In the genomic region with DNA sequence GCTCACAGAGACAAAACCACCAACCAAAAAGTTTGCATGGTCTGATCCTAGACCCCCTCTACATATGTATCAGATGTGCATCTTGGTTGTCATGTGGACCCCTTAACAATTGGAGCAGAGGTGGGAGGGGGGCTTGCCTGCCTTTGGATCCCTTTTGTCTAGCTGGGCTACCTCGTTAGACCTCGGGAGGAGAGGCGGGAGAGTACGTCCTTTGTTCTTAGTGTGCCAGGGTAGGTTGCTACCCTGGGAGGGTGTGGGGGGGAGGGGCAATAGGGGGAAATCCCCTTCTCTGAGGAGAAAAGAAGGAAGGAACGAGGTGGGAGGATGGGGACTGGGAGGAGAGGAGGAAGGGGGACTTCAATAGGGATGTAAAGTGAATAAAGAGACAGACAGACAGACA, we compare ENCODE assay signal across 30 mouse cellular contexts. TPM values are rescaled to one million over a fixed set of nuclear protein-coding genes. Genes with fewer than 3 reads are reported as not detected.
A peak's percentile ranks its signal among the peaks of the same experiment; 100 is the strongest.
DNase-seq lines count a peak whose midpoint lies in the region; ATAC-seq and TF ChIP-seq lines count a peak whose summit lies in the region.
"Had no signal": no experiment of that assay in that cellular context is flagged by ENCODE, and none has a peak within 500 bp of the region (broad histone marks: within the 10 kb centered on the region; RNA-seq: fewer than 3 reads in every experiment).

No protein-coding gene starts in this region.

- dilution Hi-C loops in CH12.LX (cut with MboI; ENCODE audit: extremely low pct_ligation_motif_present, extremely low pct_unique_long_range_greater_than_20kb, low sequenced_read_pairs): no loop called here

- H3K27ac ChIP-seq in midbrain, embryonic 10.5 days (replicated peaks): peak overlapping the region; percentile 61
- H3K27ac ChIP-seq in midbrain, postnatal 0 days (ENCODE audit: low read depth, low read length): no peak overlapping the region
- H3K27ac ChIP-seq in CH12.LX (ENCODE audit: insufficient read depth, low read depth): no peak overlapping the region
- H3K27ac ChIP-seq: embryonic facial prominence, embryonic 10.5 days; embryonic facial prominence, embryonic 13.5 days; hindbrain, embryonic 14.5 days; intestine, embryonic 15.5 days had no signal

- TF ChIP-seq EP300 in CH12.LX (IDR thresholded peaks at IDR 0.05; ENCODE audit: low read length): no peak

- H3K27me3 ChIP-seq in midbrain, embryonic 10.5 days (ENCODE audit: low read depth, poor library complexity, severe bottlenecking): no peaks in the 10 kb centered on the region
- no peaks in the 10 kb centered on the region for H3K27me3 ChIP-seq in midbrain, postnatal 0 days (ENCODE audit: insufficient read depth, low read length)
- no peaks in the 10 kb centered on the region for H3K27me3 ChIP-seq in CH12.LX (replicated peaks)
- H3K27me3 ChIP-seq: embryonic facial prominence, embryonic 13.5 days; intestine, embryonic 15.5 days had no signal

- no peak overlapping the region for H3K4me2 ChIP-seq in midbrain, postnatal 0 days (ENCODE audit: low read depth, low read length, poor library complexity, severe bottlenecking)
- H3K4me2 ChIP-seq in CH12.LX (ENCODE audit: insufficient read depth, low read depth, poor library complexity, severe bottlenecking): peak overlapping the region; percentile 16
- H3K4me2 ChIP-seq: embryonic facial prominence, embryonic 13.5 days; heart, embryonic 11.5 days; hindbrain, embryonic 14.5 days; intestine, embryonic 15.5 days had no signal

- no peak for TF ChIP-seq RAD21 in CH12.LX (IDR thresholded peaks at IDR 0.05; ENCODE audit: low read depth, low read length)

- intact Hi-C loops in heart, postnatal 10 days (cut with DNase I): no loop called here

- no peaks in the 10 kb centered on the region; the same call in 1 of the 2 replicates for H3K79me2 ChIP-seq in CH12.LX (replicated peaks; ENCODE audit: control insufficient read depth, extremely low read depth, insufficient read depth, poor library complexity, severe bottlenecking)

- in situ Hi-C loops in CH12.LX (cut with MboI; ENCODE audit: low pct_ligation_motif_present, low pct_unique_long_range_greater_than_20kb, low sequenced_read_pairs): no loop called here

- no peak overlapping the region for H3K4me3 ChIP-seq in midbrain, embryonic 10.5 days
- no peak overlapping the region for H3K4me3 ChIP-seq in midbrain, postnatal 0 days (ENCODE audit: low read depth, low read length)
- no peak overlapping the region for H3K4me3 ChIP-seq in CH12.LX (replicated peaks in 1 of 3; ENCODE audit: low read depth in 2 of 3, low read length in 2 of 3, poor library complexity in 1 of 3)
- H3K4me3 ChIP-seq: embryonic facial prominence, embryonic 10.5 days; embryonic facial prominence, embryonic 13.5 days; erythroblast, embryonic 14.5 days; intestine, embryonic 15.5 days had no signal

- peaks cover 11% of the 10 kb centered on the region for H3K4me1 ChIP-seq in midbrain, embryonic 10.5 days
- H3K4me1 ChIP-seq in midbrain, postnatal 0 days (ENCODE audit: insufficient read depth, low read length): no peaks in the 10 kb centered on the region
- H3K4me1 ChIP-seq in CH12.LX (ENCODE audit: control insufficient read depth in 1 of 2, insufficient read depth in 2 of 2): peaks cover 6 to 24% of the 10 kb centered on the region in 2 experiments
- H3K4me1 ChIP-seq: intestine, embryonic 15.5 days had no signal

- no peak overlapping the region for H3K9ac ChIP-seq in midbrain, postnatal 0 days (replicated peaks; ENCODE audit: low read length, poor library complexity, severe bottlenecking)
- H3K9ac ChIP-seq in CH12.LX (ENCODE audit: insufficient read depth, low read depth): no peak overlapping the region
- H3K9ac ChIP-seq: embryonic facial prominence, embryonic 13.5 days; hindbrain, embryonic 14.5 days; intestine, embryonic 15.5 days had no signal

- 7% methylated on average over 5 of the region's 5 CpGs for WGBS in midbrain, embryonic 10.5 days
- WGBS in midbrain, postnatal 0 days: 10% methylated on average over 5 of the region's 5 CpGs

- no peak for TF ChIP-seq POLR2A in CH12.LX (IDR thresholded peaks at IDR 0.05; ENCODE audit: low read depth, low read length)

- no peak for TF ChIP-seq CTCF in midbrain, postnatal 0 days (IDR thresholded peaks at IDR 0.05)
- TF ChIP-seq CTCF in CH12.LX (conservative IDR thresholded peaks at IDR 0.05 in 1 of 2, IDR thresholded peaks at IDR 0.05 in 1 of 2; ENCODE audit: low read depth in 2 of 2, low read length in 2 of 2): no peak

- no peaks in the 10 kb centered on the region for H3K36me3 ChIP-seq in midbrain, embryonic 10.5 days
- no peaks in the 10 kb centered on the region for H3K36me3 ChIP-seq in midbrain, postnatal 0 days (ENCODE audit: insufficient read depth, low read length)
- no peaks in the 10 kb centered on the region for H3K36me3 ChIP-seq in CH12.LX (replicated peaks in 1 of 2; ENCODE audit: control insufficient read depth in 1 of 2, insufficient read depth in 1 of 2, low read length in 1 of 2)
- H3K36me3 ChIP-seq: embryonic facial prominence, embryonic 10.5 days; embryonic facial prominence, embryonic 13.5 days; G1E; intestine, embryonic 15.5 days had no signal

- no peak for ATAC-seq in midbrain, postnatal 0 days (ENCODE audit: low FRiP score)
- no peak for ATAC-seq in inflammation-experienced regulatory T-cells, adult 6 months
- ATAC-seq: activated CD4-positive, CD25-positive, alpha-beta regulatory T cell, adult 4 months; CD4-positive, CD25-positive, alpha-beta regulatory T cell, adult 4 months; forebrain, embryonic 16.5 days; intestine, embryonic 15.5 days; Patski had no signal

- DNase-seq in heart, adult 11 months: peak; percentile 24
- no peak for DNase-seq in heart, postnatal 10 days
- DNase-seq in midbrain, embryonic 10.5 days (ENCODE audit: low spot score): no peak
- DNase-seq in midbrain, postnatal 0 days (ENCODE audit: low spot score): no peak
- DNase-seq in CH12.LX (ENCODE audit: extremely low read depth): peak; percentile 17
- peak; percentile 52 for DNase-seq in ES-CJ7 (ENCODE audit: low read depth, low spot score)
- DNase-seq in urinary bladder, postnatal 4 days (ENCODE audit: low spot score in 2 of 2): no peak
- DNase-seq: adrenal gland, adult 8-10 months; adrenal gland, postnatal 25 days; cerebellum, adult 11-12 months; cerebellum, adult 8-10 months; cerebellum, postnatal 10 days; cerebellum, postnatal 36 days; embryo, embryonic 11 days; gastrocnemius, postnatal 10 days; gastrocnemius, postnatal 36 days; heart, postnatal 36 days had no signal

- H3K9me3 ChIP-seq in midbrain, embryonic 10.5 days (replicated peaks): no peaks in the 10 kb centered on the region
- no peaks in the 10 kb centered on the region for H3K9me3 ChIP-seq in midbrain, postnatal 0 days (ENCODE audit: low read length)
- H3K9me3 ChIP-seq in CH12.LX (replicated peaks; ENCODE audit: low read length): no peaks in the 10 kb centered on the region
- H3K9me3 ChIP-seq: embryonic facial prominence, embryonic 10.5 days; embryonic facial prominence, embryonic 13.5 days; G1E; intestine, embryonic 15.5 days had no signal

TF ChIP-seq in CH12.LX, 34 proteins besides CTCF, POLR2A, EP300 and RAD21:
- TF ChIP-seq CHD1 (IDR thresholded peaks at IDR 0.05; ENCODE audit: low read depth, low read length): no peak
- no peak for TF ChIP-seq ELF1 (IDR thresholded peaks at IDR 0.05; ENCODE audit: low read depth, low read length)
- TF ChIP-seq GABPA (IDR thresholded peaks at IDR 0.05; ENCODE audit: insufficient replicate concordance, low read depth, low read length): no peak
- no peak for TF ChIP-seq TBP (conservative IDR thresholded peaks at IDR 0.05; ENCODE audit: low read depth, low read length)
- no peak for TF ChIP-seq ZMIZ1 (IDR thresholded peaks at IDR 0.05; ENCODE audit: low read depth, low read length)
- TF ChIP-seq USF1 (IDR thresholded peaks at IDR 0.05; ENCODE audit: low read depth, low read length): no peak
- no peak for TF ChIP-seq MYC (IDR thresholded peaks at IDR 0.05; ENCODE audit: low read depth, low read length)
- TF ChIP-seq IRF4 (IDR thresholded peaks at IDR 0.05; ENCODE audit: low read depth, low read length): 0 out of 2 replicates have a peak, but pooled peaks have one; percentile 31
- no peak for TF ChIP-seq TCF12 (IDR thresholded peaks at IDR 0.05; ENCODE audit: low read depth, low read length)
- no peak for TF ChIP-seq SIN3A (IDR thresholded peaks at IDR 0.05; ENCODE audit: low read length)
- TF ChIP-seq CHD2 (IDR thresholded peaks at IDR 0.05; ENCODE audit: low read length): peak; percentile 50; the same call in 1 of the 2 replicates
- no peak for TF ChIP-seq SMC3 (IDR thresholded peaks at IDR 0.05; ENCODE audit: low read depth, low read length)
- TF ChIP-seq PAX5 (IDR thresholded peaks at IDR 0.05; ENCODE audit: low read length): no peak
- TF ChIP-seq ZC3H11A (IDR thresholded peaks at IDR 0.05; ENCODE audit: low read depth, low read length): no peak
- no peak for TF ChIP-seq ZNF384 (IDR thresholded peaks at IDR 0.05; ENCODE audit: low read depth, low read length)
- TF ChIP-seq ETS1 (conservative IDR thresholded peaks at IDR 0.05; ENCODE audit: low read depth, low read length): no peak
- TF ChIP-seq MEF2A (IDR thresholded peaks at IDR 0.05; ENCODE audit: borderline replicate concordance, low read depth, low read length): no peak

RNA-seq across cellular contexts. Expression of a gene that starts 58.5 kb away (rescaled TPM):
- under 1 TPM; 0.20 to 0.38 TPM for total RNA-seq in heart, postnatal 10 days (2021)
- 2.7 and 4.4 TPM in 2 replicates for polyA plus RNA-seq in midbrain, embryonic 10.5 days (2016; fragmentation: Nextera tagmentation; extraction: Ambion mirVana)
- 24.9 and 31.6 TPM in 2 replicates for total RNA-seq in midbrain, postnatal 0 days (2014; rRNA removed)
- polyA plus RNA-seq in midbrain, postnatal 0 days (2015; fragmentation: Nextera tagmentation; extraction: Ambion mirVana): 20.3 and 22.2 TPM in 2 replicates
- total RNA-seq in CH12.LX (2012; rRNA removed) (not detected in 2 replicates), CH12.LX (2014; rRNA removed) (not detected in 2 replicates)
- not detected in 2 replicates for polyA plus RNA-seq in CH12.LX (2012; ENCODE audit: insufficient read length, low read depth)
- 1 to 10 TPM in 2 of 3 experiments, under 1 TPM in 1; 0.91 to 4.0 (median 1.1) TPM for polyA plus RNA-seq in inflammation-experienced regulatory T-cells, adult 6 months (2017; shearing (Covaris generic))
- total RNA-seq: G1E; granulocyte monocyte progenitor cell, adult 5-6 weeks had no signal
- polyA plus RNA-seq: erythroblast, embryonic 14.5 days; G1E had no signal

Comparison
In these comparisons a context has a peak if more than half of its experiments do, and no peak if none do; other contexts are left out.
1. DNase-seq: peak in heart, adult 11 months (single experiment), CH12.LX (single experiment) and ES-CJ7 (single experiment); none in heart, postnatal 10 days (0 of 2), midbrain, embryonic 10.5 days (single experiment), midbrain, postnatal 0 days (single experiment) and urinary bladder, postnatal 4 days (0 of 2).